Mouse (Mus musculus) hematopoietic stem cell, adult 5-6 weeks (primary cell): Measurements from ENCODE around the gene Dppa2. TPM values are rescaled to one million over a fixed set of nuclear protein-coding genes. Genes with fewer than 3 reads are reported as not detected.
A peak's percentile ranks its signal among the peaks of the same experiment; 100 is the strongest.
"Not testable (repeated sequence)": the region's sequence is repeated elsewhere in the genome, so short reads cannot be mapped to it uniquely, and the experiment has no call there.

ENCODE experiments used
- ATAC-seq, 2 experiments: fragments of 125-278 bp in 1 of 2; replicated peaks in 1 of 2; 2 replicates each; pipeline ENCODE4 v1.8.0; 2016 to 2017; ENCODE audit warnings: inconsistent platforms in 2 of 2, mild to moderate bottlenecking in 2 of 2, moderate number of reproducible peaks in 2 of 2, low read depth in 1 of 2, moderate TSS enrichment in 1 of 2; ENCODE audit not compliant: low FRiP score in 2 of 2, poor library complexity in 2 of 2, severe bottlenecking in 2 of 2, insufficient read depth in 1 of 2, low TSS enrichment in 1 of 2
- total RNA-seq: library from RNA; stranded (forward); fragments of 172-1452, 232-1000 nt; gene quantifications from 2 replicates; pipeline ENCODE4 v1.2.3, GENCODE M21; 2017

Dppa2 gene
- not detected in 2 replicates for total RNA-seq

- no peak for ATAC-seq
These were observed at the start of gene Dppa2 for GRCm38 (mm10) chr16:48303509-48303908. Gene Dppa2 (plus strand): TSS chr16:48303908.

DNA sequence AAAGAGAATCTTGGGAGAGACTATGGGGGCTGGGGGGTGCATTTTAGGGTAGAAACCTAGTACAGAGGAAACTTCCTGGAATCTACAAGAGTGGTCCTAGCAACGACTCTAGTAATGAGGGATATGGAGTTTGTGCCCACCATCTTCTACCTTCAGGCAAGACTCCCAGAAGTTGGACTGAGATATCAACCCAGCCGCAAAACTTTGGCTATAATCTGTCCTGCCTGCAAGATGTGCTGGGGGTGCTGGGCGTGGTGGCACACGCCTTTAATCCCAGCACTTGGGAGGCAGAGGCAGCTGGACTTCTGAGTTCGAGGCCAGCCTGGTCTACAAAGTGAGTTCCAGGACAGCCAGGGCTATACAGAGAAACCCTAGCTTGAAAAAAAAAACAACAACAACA, 49.1 kb upstream of the Dppa2 start:
- no peak for ATAC-seq

- ATAC-seq = peak; percentile 56
These were observed 44.2 kb upstream of the Dppa2 start for GRCm38 (mm10) chr16:48259519-48259918.

GRCm38 (mm10) chr16:48262901-48263300, 40.8 kb upstream of the Dppa2 start:
- ATAC-seq = no peak

- no peak for ATAC-seq
These were observed 37.9 kb upstream of the Dppa2 start for GRCm38 (mm10) chr16:48265856-48266255.

DNA sequence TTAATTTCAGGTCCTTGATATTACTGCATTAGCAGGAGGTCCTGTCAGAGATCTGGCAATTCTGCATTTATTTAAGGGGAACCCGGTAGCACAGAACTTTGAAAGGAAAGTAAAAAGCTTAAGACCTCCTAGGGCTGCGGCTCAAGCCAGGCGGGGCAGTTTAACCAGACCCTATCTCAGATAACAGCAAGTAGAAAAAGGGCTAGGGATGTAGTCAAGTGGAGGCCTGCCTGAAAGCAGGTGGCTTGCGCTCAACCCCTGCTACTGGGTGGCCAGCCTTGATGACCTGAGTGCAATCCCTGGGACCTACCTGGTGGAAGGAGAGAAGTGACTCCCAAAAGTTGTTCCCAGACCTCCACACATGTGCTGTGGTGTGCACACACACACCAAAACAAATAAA, 26.8 kb upstream of the Dppa2 start:
- ATAC-seq = no peak

DNA sequence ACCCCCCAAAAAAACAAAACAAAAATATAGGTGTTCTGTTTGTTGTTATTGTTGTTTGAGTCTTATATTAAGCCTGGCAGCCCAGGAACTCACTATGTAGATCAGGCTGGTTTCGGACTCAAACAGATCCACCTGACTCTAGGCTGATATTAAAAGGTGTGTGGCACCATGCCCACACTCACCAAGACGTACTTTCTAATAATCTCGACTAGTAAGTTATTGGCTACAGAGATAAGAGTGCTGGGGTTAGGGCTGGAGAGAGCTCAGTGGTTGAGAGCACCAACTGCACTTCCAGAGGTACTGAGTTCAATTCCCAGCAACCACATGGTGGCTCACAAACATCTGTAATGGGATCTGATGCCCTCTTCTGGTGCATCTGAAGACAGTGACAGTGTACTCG, 22.8 kb upstream of the Dppa2 start:
- ATAC-seq = no peak

GRCm38 (mm10) chr16:48282801-48283200, 20.9 kb upstream of the Dppa2 start:
- ATAC-seq = no peak

DNA sequence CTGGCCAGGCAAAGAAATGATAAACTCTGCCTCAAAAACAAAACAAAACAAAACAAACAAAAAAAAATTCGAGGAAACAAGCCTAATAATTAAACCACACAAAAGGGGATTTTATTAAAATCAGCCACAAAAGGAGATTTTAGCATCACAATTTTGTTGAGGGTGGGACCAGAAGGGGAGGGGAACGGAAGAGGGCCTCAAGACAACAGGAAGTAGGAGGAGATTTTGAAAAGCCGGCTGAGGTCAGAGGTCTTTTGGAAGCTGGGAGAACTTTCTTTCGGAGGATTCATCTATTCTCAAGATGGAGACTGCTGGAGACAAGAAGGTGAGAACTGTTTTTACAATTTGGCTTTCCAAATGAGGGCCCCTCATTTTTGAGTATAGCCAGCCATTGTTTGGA, 20.2 kb upstream of the Dppa2 start, which contains the start of gene Dppa4:
TSS of gene Dppa4 (plus strand) at position 217 of the 400 bp plus-strand sequence.
- no peak for ATAC-seq

- no peak for ATAC-seq
These were observed 18.2 kb upstream of the Dppa2 start for GRCm38 (mm10) chr16:48285517-48285916.

GRCm38 (mm10) chr16:48297384-48298136, 6.1 kb upstream of the Dppa2 start:
- no peak for ATAC-seq

- peak; percentile 66 to 67; a peak in 3 of 4 replicates for ATAC-seq
These were observed 3.8 kb upstream of the Dppa2 start for GRCm38 (mm10) chr16:48299884-48300283.

- no peak for ATAC-seq
These were observed 275 bp downstream of the Dppa2 start for GRCm38 (mm10) chr16:48303983-48304382.

- not testable (repeated sequence) for ATAC-seq
These were observed 5.2 kb downstream of the Dppa2 start for GRCm38 (mm10) chr16:48308916-48309315.

DNA sequence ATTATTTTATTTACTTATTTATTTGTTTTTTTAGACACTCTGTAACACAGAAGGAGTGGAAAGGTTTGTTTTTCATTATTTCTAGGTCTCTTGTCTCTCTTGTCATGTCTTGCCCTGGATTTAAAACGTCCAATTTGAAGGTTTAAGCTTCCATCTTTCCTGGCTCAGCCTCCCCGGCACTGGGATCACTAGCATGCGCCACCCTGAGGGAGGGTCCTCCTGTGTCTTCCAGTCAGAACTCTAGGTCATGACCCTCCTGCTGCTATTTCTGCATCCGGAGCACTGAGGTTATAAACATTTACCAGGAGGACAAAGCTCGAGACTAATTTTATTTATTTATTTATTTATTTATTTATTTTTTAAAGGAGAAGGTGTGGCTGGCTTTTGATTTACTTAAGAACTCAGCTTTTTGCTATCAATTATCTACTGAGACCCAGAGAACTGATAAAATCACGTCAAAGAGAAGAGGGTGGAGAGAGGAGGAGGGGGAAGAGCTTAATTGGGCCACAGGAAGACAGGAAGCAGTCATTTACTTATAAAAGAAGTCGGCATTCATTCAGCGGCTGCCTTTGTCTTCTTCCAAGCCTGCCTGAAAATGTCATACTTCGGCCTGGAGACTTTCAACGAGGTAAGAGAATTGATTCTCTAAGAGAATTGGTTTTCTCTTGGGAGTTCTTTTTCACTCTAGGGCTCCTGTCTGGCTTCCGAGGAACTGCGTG, 6.4 kb downstream of the Dppa2 start:
- no peak for ATAC-seq

DNA sequence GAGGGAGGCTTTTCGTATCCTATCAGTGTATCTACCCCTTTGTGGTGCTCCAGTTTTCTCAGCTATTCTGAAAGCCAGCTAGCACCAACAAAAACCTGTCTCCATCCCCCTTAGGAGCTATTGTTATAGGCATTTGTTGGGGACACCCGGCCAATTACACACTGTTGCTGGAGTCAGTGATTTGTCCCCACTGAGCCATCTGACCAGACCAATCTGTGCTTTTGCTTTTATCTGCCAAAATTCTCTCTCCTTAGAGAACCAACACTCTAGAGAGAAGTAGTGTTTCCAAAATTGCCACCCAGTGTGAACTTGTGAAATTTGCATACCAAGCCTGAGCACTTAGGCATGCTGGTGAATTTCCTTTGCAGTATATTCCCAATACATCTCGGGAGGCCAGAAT, 11.6 kb downstream of the Dppa2 start:
- ATAC-seq = no peak

GRCm38 (mm10) chr16:48320781-48321180, 17.1 kb downstream of the Dppa2 start:
- no peak for ATAC-seq

- no peak for ATAC-seq
These were observed 19.4 kb downstream of the Dppa2 start for GRCm38 (mm10) chr16:48323133-48323532.
